Mouse (Mus musculus): ENCODE data around the gene Tas1r3. TPM values are rescaled to one million over a fixed set of nuclear protein-coding genes. Genes with fewer than 3 reads are reported as not detected.

Tas1r3 gene
- total and polyA plus RNA-seq, 3 experiments = 0.62 to 54.9 (median 1.1) TPM

DNA sequence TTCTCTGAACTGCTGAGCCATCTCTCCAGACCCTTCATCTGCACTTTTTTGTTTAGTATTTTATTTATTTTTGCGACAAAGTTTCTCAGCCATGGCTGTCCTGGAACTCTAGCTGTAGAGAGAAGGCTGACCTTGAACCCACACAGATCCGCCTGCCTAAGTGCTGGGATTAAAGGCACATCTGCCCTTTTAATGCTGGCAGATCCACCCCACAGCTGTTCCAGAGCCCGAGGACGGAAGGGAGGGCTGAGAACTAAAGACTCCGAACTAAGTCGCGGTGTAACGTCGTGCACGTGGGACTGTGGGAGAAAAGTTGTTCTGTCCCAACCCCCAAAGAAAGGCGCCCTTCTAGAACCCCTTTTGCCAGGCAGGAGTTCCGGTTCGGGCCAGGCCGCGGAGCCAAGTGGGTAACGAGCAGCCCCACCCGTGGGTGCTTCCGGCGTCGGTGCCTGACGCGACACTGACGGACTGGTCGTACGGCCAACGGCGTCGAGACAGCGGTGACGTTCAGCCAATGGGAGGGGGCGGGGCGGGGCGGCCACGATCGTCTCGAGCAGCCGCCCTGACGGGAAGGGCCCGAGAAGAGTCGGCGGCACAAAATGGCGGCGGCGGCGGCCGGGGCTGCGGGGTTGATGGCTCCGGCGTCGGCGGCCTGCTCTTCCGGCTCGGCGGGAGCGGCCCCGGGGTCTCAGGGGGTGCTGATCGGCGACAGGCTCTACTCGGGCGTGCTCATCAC is 51.1 kb downstream of the Tas1r3 start, which contains the start of gene Ccnl2 (continued):
- TF ChIP-seq MYB (IDR thresholded peaks at IDR 0.05; ENCODE audit: low read depth, low read length) (no peak), TCF12 (IDR thresholded peaks at IDR 0.05; ENCODE audit: low read depth, low read length) (peak; percentile 63), CHD2 (IDR thresholded peaks at IDR 0.05; ENCODE audit: low read length) (no peak; the same call in none of the 2 replicates)

Other genes starting within 250 kb of the Tas1r3 start
- gene Cdk11b, start 238.5 kb downstream of the Tas1r3 start, total RNA-seq (2012; rRNA removed) = 47.9 and 56.6 TPM in 2 replicates
- 100 to 1,000 TPM; 113 to 249 TPM for gene Cdk11b, start 238.5 kb downstream of the Tas1r3 start, polyA plus RNA-seq (2012; ENCODE audit: insufficient read depth in 1 of 2, insufficient read length in 2 of 2, low read depth in 1 of 2, low replicate concordance in 2 of 2, missing spikeins in 1 of 2)
- gene Gm10563, start 218.0 kb downstream of the Tas1r3 start, total RNA-seq (2012; rRNA removed) = not detected in 2 replicates
- not detected for gene Gm10563, start 218.0 kb downstream of the Tas1r3 start, polyA plus RNA-seq (2012; ENCODE audit: insufficient read depth in 1 of 2, insufficient read length in 2 of 2, low read depth in 1 of 2, low replicate concordance in 2 of 2, missing spikeins in 1 of 2)
- gene Mmp23, start 210.0 kb downstream of the Tas1r3 start, total RNA-seq (2012; rRNA removed) = 1.6 and 1.8 TPM in 2 replicates
- gene Mmp23, start 210.0 kb downstream of the Tas1r3 start, polyA plus RNA-seq (2012; ENCODE audit: insufficient read depth in 1 of 2, insufficient read length in 2 of 2, low read depth in 1 of 2, low replicate concordance in 2 of 2, missing spikeins in 1 of 2) = 1 to 10 TPM in 1 of 2 experiments, not detected in 1; 2.4 TPM
- gene Mib2, start 194.2 kb downstream of the Tas1r3 start, total RNA-seq (2012; rRNA removed) = 21.4 and 27.7 TPM in 2 replicates
- gene Mib2, start 194.2 kb downstream of the Tas1r3 start, polyA plus RNA-seq (2012; ENCODE audit: insufficient read depth in 1 of 2, insufficient read length in 2 of 2, low read depth in 1 of 2, low replicate concordance in 2 of 2, missing spikeins in 1 of 2) = 10 to 100 TPM in 1 of 2 experiments, not detected in 1; 38.3 TPM
- 1.1 and 2.6 TPM in 2 replicates for gene Fndc10, start 169.0 kb downstream of the Tas1r3 start, total RNA-seq (2012; rRNA removed)
- gene Fndc10, start 169.0 kb downstream of the Tas1r3 start, polyA plus RNA-seq (2012; ENCODE audit: insufficient read depth in 1 of 2, insufficient read length in 2 of 2, low read depth in 1 of 2, low replicate concordance in 2 of 2, missing spikeins in 1 of 2) = 1 to 10 TPM in 1 of 2 experiments, not detected in 1; 5.9 TPM
- 160 and 170 TPM in 2 replicates for gene Ssu72, start 158.6 kb downstream of the Tas1r3 start, total RNA-seq (2012; rRNA removed)
- gene Ssu72, start 158.6 kb downstream of the Tas1r3 start, polyA plus RNA-seq (2012; ENCODE audit: insufficient read depth in 1 of 2, insufficient read length in 2 of 2, low read depth in 1 of 2, low replicate concordance in 2 of 2, missing spikeins in 1 of 2) = 100 to 1,000 TPM; 140 to 267 TPM
- gene Tmem240, start 128.6 kb downstream of the Tas1r3 start, total RNA-seq (2012; rRNA removed) = 0.13 and 0.27 TPM in 2 replicates
- under 1 TPM in 1 of 2 experiments, not detected in 1; 0.33 TPM for gene Tmem240, start 128.6 kb downstream of the Tas1r3 start, polyA plus RNA-seq (2012; ENCODE audit: insufficient read depth in 1 of 2, insufficient read length in 2 of 2, low read depth in 1 of 2, low replicate concordance in 2 of 2, missing spikeins in 1 of 2)
- gene Atad3a, start 102.3 kb downstream of the Tas1r3 start, total RNA-seq (2012; rRNA removed) = 198 and 220 TPM in 2 replicates
- gene Atad3a, start 102.3 kb downstream of the Tas1r3 start, polyA plus RNA-seq (2012; ENCODE audit: insufficient read depth in 1 of 2, insufficient read length in 2 of 2, low read depth in 1 of 2, low replicate concordance in 2 of 2, missing spikeins in 1 of 2) = 100 to 1,000 TPM in 1 of 2 experiments, not detected in 1; 232 TPM
- gene Vwa1, start 88.7 kb downstream of the Tas1r3 start, total RNA-seq (2012; rRNA removed) = 0.33 and 0.42 TPM in 2 replicates
- gene Vwa1, start 88.7 kb downstream of the Tas1r3 start, polyA plus RNA-seq (2012; ENCODE audit: insufficient read depth in 1 of 2, insufficient read length in 2 of 2, low read depth in 1 of 2, low replicate concordance in 2 of 2, missing spikeins in 1 of 2) = under 1 TPM in 1 of 2 experiments, not detected in 1; 0.33 TPM
- 0.10 and 0.19 TPM in 2 replicates for gene Tmem88b, start 77.5 kb downstream of the Tas1r3 start, total RNA-seq (2012; rRNA removed)
- gene Tmem88b, start 77.5 kb downstream of the Tas1r3 start, polyA plus RNA-seq (2012; ENCODE audit: insufficient read depth in 1 of 2, insufficient read length in 2 of 2, low read depth in 1 of 2, low replicate concordance in 2 of 2, missing spikeins in 1 of 2) = under 1 TPM in 1 of 2 experiments, not detected in 1; 0.32 TPM
- 0.12 TPM in 1 of 2 replicates, not detected in the other for gene Ankrd65, start 72.9 kb downstream of the Tas1r3 start, total RNA-seq (2012; rRNA removed)
- not detected for gene Ankrd65, start 72.9 kb downstream of the Tas1r3 start, polyA plus RNA-seq (2012; ENCODE audit: insufficient read depth in 1 of 2, insufficient read length in 2 of 2, low read depth in 1 of 2, low replicate concordance in 2 of 2, missing spikeins in 1 of 2)
- 301 and 346 TPM in 2 replicates for gene Mrpl20, start 60.5 kb downstream of the Tas1r3 start, total RNA-seq (2012; rRNA removed)
- 100 to 1,000 TPM in 1 of 2 experiments, not detected in 1; 336 TPM for gene Mrpl20, start 60.5 kb downstream of the Tas1r3 start, polyA plus RNA-seq (2012; ENCODE audit: insufficient read depth in 1 of 2, insufficient read length in 2 of 2, low read depth in 1 of 2, low replicate concordance in 2 of 2, missing spikeins in 1 of 2)
- 38.2 and 46.1 TPM in 2 replicates for gene Ccnl2, start 50.9 kb downstream of the Tas1r3 start, total RNA-seq (2012; rRNA removed)
- 100 to 1,000 TPM in 1 of 2 experiments, 10 to 100 TPM in 1; 48.6 to 103 TPM for gene Ccnl2, start 50.9 kb downstream of the Tas1r3 start, polyA plus RNA-seq (2012; ENCODE audit: insufficient read depth in 1 of 2, insufficient read length in 2 of 2, low read depth in 1 of 2, low replicate concordance in 2 of 2, missing spikeins in 1 of 2)
- 153 and 166 TPM in 2 replicates for gene Aurkaip1, start 32.1 kb downstream of the Tas1r3 start, total RNA-seq (2012; rRNA removed)
- 100 to 1,000 TPM in 1 of 2 experiments, not detected in 1; 203 TPM for gene Aurkaip1, start 32.1 kb downstream of the Tas1r3 start, polyA plus RNA-seq (2012; ENCODE audit: insufficient read depth in 1 of 2, insufficient read length in 2 of 2, low read depth in 1 of 2, low replicate concordance in 2 of 2, missing spikeins in 1 of 2)
- not detected in 2 replicates for gene Mxra8, start 23.7 kb downstream of the Tas1r3 start, total RNA-seq (2012; rRNA removed)
- under 1 TPM in 1 of 2 experiments, not detected in 1; 0.46 TPM for gene Mxra8, start 23.7 kb downstream of the Tas1r3 start, polyA plus RNA-seq (2012; ENCODE audit: insufficient read depth in 1 of 2, insufficient read length in 2 of 2, low read depth in 1 of 2, low replicate concordance in 2 of 2, missing spikeins in 1 of 2)
- gene Dvl1, start 16.0 kb downstream of the Tas1r3 start, total RNA-seq (2012; rRNA removed) = 43.4 and 56.8 TPM in 2 replicates
- 10 to 100 TPM in 1 of 2 experiments, not detected in 1; 60.3 TPM for gene Dvl1, start 16.0 kb downstream of the Tas1r3 start, polyA plus RNA-seq (2012; ENCODE audit: insufficient read depth in 1 of 2, insufficient read length in 2 of 2, low read depth in 1 of 2, low replicate concordance in 2 of 2, missing spikeins in 1 of 2)
- 10.9 and 14.0 TPM in 2 replicates for gene Cptp, start 6.1 kb upstream of the Tas1r3 start, total RNA-seq (2012; rRNA removed)
- gene Cptp, start 6.1 kb upstream of the Tas1r3 start, polyA plus RNA-seq (2012; ENCODE audit: insufficient read depth in 1 of 2, insufficient read length in 2 of 2, low read depth in 1 of 2, low replicate concordance in 2 of 2, missing spikeins in 1 of 2) = 10 to 100 TPM in 1 of 2 experiments, not detected in 1; 22.6 TPM
- gene Ints11, start 6.2 kb upstream of the Tas1r3 start, total RNA-seq (2012; rRNA removed) = 78.9 and 82.5 TPM in 2 replicates
- 10 to 100 TPM in 1 of 2 experiments, not detected in 1; 96.8 TPM for gene Ints11, start 6.2 kb upstream of the Tas1r3 start, polyA plus RNA-seq (2012; ENCODE audit: insufficient read depth in 1 of 2, insufficient read length in 2 of 2, low read depth in 1 of 2, low replicate concordance in 2 of 2, missing spikeins in 1 of 2)
- 50.0 and 65.2 TPM in 2 replicates for gene Pusl1, start 28.4 kb upstream of the Tas1r3 start, total RNA-seq (2012; rRNA removed)
- gene Pusl1, start 28.4 kb upstream of the Tas1r3 start, polyA plus RNA-seq (2012; ENCODE audit: insufficient read depth in 1 of 2, insufficient read length in 2 of 2, low read depth in 1 of 2, low replicate concordance in 2 of 2, missing spikeins in 1 of 2) = 10 to 100 TPM in 1 of 2 experiments, not detected in 1; 68.4 TPM
- 17.6 and 24.5 TPM in 2 replicates for gene Acap3, start 28.5 kb upstream of the Tas1r3 start, total RNA-seq (2012; rRNA removed)
- 10 to 100 TPM in 1 of 2 experiments, not detected in 1; 39.1 TPM for gene Acap3, start 28.5 kb upstream of the Tas1r3 start, polyA plus RNA-seq (2012; ENCODE audit: insufficient read depth in 1 of 2, insufficient read length in 2 of 2, low read depth in 1 of 2, low replicate concordance in 2 of 2, missing spikeins in 1 of 2)
- gene Ube2j2, start 80.5 kb upstream of the Tas1r3 start, total RNA-seq (2012; rRNA removed) = 120 and 121 TPM in 2 replicates
- 100 to 1,000 TPM in 1 of 2 experiments, not detected in 1; 172 TPM for gene Ube2j2, start 80.5 kb upstream of the Tas1r3 start, polyA plus RNA-seq (2012; ENCODE audit: insufficient read depth in 1 of 2, insufficient read length in 2 of 2, low read depth in 1 of 2, low replicate concordance in 2 of 2, missing spikeins in 1 of 2)
- 1.2 and 1.8 TPM in 2 replicates for gene C1qtnf12, start 99.0 kb upstream of the Tas1r3 start, total RNA-seq (2012; rRNA removed)
- 1 to 10 TPM in 1 of 2 experiments, not detected in 1; 2.9 TPM for gene C1qtnf12, start 99.0 kb upstream of the Tas1r3 start, polyA plus RNA-seq (2012; ENCODE audit: insufficient read depth in 1 of 2, insufficient read length in 2 of 2, low read depth in 1 of 2, low replicate concordance in 2 of 2, missing spikeins in 1 of 2)
- gene B3galt6, start 129.3 kb upstream of the Tas1r3 start, total RNA-seq (2012; rRNA removed) = 6.6 and 9.1 TPM in 2 replicates
- gene B3galt6, start 129.3 kb upstream of the Tas1r3 start, polyA plus RNA-seq (2012; ENCODE audit: insufficient read depth in 1 of 2, insufficient read length in 2 of 2, low read depth in 1 of 2, low replicate concordance in 2 of 2, missing spikeins in 1 of 2) = 1 to 10 TPM in 1 of 2 experiments, not detected in 1; 3.8 TPM
- 111 and 114 TPM in 2 replicates for gene Sdf4, start 129.5 kb upstream of the Tas1r3 start, total RNA-seq (2012; rRNA removed)
- 100 to 1,000 TPM in 1 of 2 experiments, not detected in 1; 117 TPM for gene Sdf4, start 129.5 kb upstream of the Tas1r3 start, polyA plus RNA-seq (2012; ENCODE audit: insufficient read depth in 1 of 2, insufficient read length in 2 of 2, low read depth in 1 of 2, low replicate concordance in 2 of 2, missing spikeins in 1 of 2)
- 1.6 and 1.7 TPM in 2 replicates for gene Tnfrsf4, start 150.5 kb upstream of the Tas1r3 start, total RNA-seq (2012; rRNA removed)
- gene Tnfrsf4, start 150.5 kb upstream of the Tas1r3 start, polyA plus RNA-seq (2012; ENCODE audit: insufficient read depth in 1 of 2, insufficient read length in 2 of 2, low read depth in 1 of 2, low replicate concordance in 2 of 2, missing spikeins in 1 of 2) = 1 to 10 TPM in 1 of 2 experiments, not detected in 1; 2.7 TPM
- gene Tnfrsf18, start 162.8 kb upstream of the Tas1r3 start, total RNA-seq (2012; rRNA removed) = 13.6 and 16.2 TPM in 2 replicates
- gene Tnfrsf18, start 162.8 kb upstream of the Tas1r3 start, polyA plus RNA-seq (2012; ENCODE audit: insufficient read depth in 1 of 2, insufficient read length in 2 of 2, low read depth in 1 of 2, low replicate concordance in 2 of 2, missing spikeins in 1 of 2) = 1 to 10 TPM in 1 of 2 experiments, not detected in 1; 9.3 TPM
- gene Ttll10, start 196.1 kb upstream of the Tas1r3 start, total RNA-seq (2012; rRNA removed) = not detected in 2 replicates
- under 1 TPM in 1 of 2 experiments, not detected in 1; 0.11 TPM for gene Ttll10, start 196.1 kb upstream of the Tas1r3 start, polyA plus RNA-seq (2012; ENCODE audit: insufficient read depth in 1 of 2, insufficient read length in 2 of 2, low read depth in 1 of 2, low replicate concordance in 2 of 2, missing spikeins in 1 of 2)
- gene 9430015G10Rik, start 246.6 kb upstream of the Tas1r3 start, total RNA-seq (2012; rRNA removed) = 27.5 and 28.7 TPM in 2 replicates
- gene 9430015G10Rik, start 246.6 kb upstream of the Tas1r3 start, polyA plus RNA-seq (2012; ENCODE audit: insufficient read depth in 1 of 2, insufficient read length in 2 of 2, low read depth in 1 of 2, low replicate concordance in 2 of 2, missing spikeins in 1 of 2) = 10 to 100 TPM in 1 of 2 experiments, not detected in 1; 52.9 TPM

All from MEL (cell line).